Mouse (Mus musculus): ENCODE results near the gene Col16a1. TPM values are rescaled to one million over a fixed set of nuclear protein-coding genes. Genes with fewer than 3 reads are reported as not detected.

The Col16a1 gene
- polyA plus RNA-seq, 1 experiment from 2014 or later: 2.3 TPM

DNA sequence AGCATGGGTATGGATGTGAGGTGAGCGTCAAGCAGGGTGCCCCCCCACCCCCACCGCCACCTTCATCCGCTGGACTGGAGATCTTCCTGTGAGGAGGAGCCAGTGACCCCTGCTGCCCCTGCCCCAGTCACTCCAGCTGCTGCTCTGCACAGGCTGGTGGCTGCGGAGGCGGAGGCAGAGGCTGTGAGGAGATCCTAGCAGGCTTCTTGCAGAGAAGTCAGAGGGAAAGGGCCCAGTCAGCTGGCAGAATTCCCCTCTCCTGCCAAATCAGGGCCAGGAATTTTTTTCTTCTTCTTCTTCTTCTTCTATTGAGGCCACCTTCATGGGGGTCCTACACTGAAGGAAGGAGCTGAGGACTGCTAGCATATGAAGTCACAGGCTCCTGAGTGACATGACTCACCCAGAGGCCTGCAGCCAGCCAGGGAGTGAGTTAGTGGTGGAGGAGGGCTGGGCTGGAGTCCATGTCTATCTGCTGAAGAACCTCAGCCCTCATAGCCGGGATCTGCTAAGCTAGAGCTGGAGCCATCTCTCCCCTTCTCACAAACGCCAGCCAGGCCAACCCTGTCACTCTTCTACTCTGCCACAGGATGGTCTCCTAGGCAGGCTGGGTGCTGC, 36.8 kb downstream of the Col16a1 start:
- no peak for ATAC-seq

DNA sequence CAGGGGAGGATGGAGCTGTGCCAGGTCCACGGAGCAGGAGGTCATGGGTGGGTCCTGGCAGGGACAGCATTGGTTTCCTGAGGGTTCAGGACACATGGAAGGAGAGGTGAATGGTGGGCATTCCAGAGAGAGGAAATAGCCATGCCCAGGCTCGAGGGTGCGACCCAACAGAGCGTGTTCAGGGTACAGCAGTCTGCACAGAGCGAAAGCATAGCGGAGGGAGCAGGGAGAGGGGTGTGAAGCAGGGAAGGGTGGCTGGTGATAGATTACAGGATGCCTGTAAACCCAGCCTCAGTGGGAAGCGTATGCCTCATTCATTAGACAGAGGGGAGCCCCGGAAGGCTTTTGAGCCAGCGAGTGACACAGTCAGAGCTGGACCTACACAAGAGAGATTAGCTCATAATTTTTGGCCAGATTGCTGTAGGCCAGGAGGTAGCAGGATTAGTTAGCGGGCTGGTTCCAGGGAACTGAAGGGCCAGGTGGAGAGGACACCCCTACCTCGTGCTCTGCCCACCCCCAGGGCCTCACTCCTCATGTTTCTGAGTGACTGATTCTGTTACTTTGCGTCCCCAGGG, 37.7 kb downstream of the Col16a1 start:
- WGBS (ENCODE audit: insufficient replicate concordance): 73% methylated on average over 12 of the region's 12 CpGs
- Histone ChIP-seq H3K27ac (ENCODE audit: low read depth) (no peak overlapping the region), H3K4me3 (ENCODE audit: low read depth, low read length) (no peak overlapping the region), H3K9me3 (ENCODE audit: low read length) (no peaks in the 10 kb centered on the region), H3K9ac (replicated peaks) (no peak overlapping the region), H3K4me1 (ENCODE audit: insufficient read depth) (no peaks in the 10 kb centered on the region), H3K4me2 (ENCODE audit: low read depth, low read length) (no peak overlapping the region), H3K27me3 (ENCODE audit: insufficient read depth, low read length) (peaks cover 9% of the 10 kb centered on the region; the same call in 1 of the 2 replicates), H3K36me3 (replicated peaks; ENCODE audit: insufficient read depth, low read length) (no peaks in the 10 kb centered on the region)
- DNase-seq: no peak
- no peak for ATAC-seq
- no peak for TF ChIP-seq EP300 (IDR thresholded peaks at IDR 0.05; ENCODE audit: low read depth)
- no peak for TF ChIP-seq CTCF (IDR thresholded peaks at IDR 0.05; ENCODE audit: low read depth)

More for the DNA sequence above, 36.8 kb downstream of the Col16a1 start:
- no peak for TF ChIP-seq CTCF (IDR thresholded peaks at IDR 0.05; ENCODE audit: low read depth)
- no peak for TF ChIP-seq EP300 (IDR thresholded peaks at IDR 0.05; ENCODE audit: low read depth)
- no peak overlapping the region for H3K27ac ChIP-seq (ENCODE audit: low read depth)
- no peak overlapping the region for H3K4me2 ChIP-seq (ENCODE audit: low read depth, low read length)
- H3K9me3 ChIP-seq (ENCODE audit: low read length): no peaks in the 10 kb centered on the region
- no peaks in the 10 kb centered on the region for H3K36me3 ChIP-seq (replicated peaks; ENCODE audit: insufficient read depth, low read length)
- no peak overlapping the region for H3K9ac ChIP-seq (replicated peaks)
- no peak overlapping the region for H3K4me3 ChIP-seq (ENCODE audit: low read depth, low read length)
- WGBS (ENCODE audit: insufficient replicate concordance): 57% methylated on average over 7 of the region's 7 CpGs
- DNase-seq: no peak
- H3K27me3 ChIP-seq (ENCODE audit: insufficient read depth, low read length): peaks cover 11% of the 10 kb centered on the region; the same call in 1 of the 2 replicates
- H3K4me1 ChIP-seq (ENCODE audit: insufficient read depth): no peaks in the 10 kb centered on the region

DNA sequence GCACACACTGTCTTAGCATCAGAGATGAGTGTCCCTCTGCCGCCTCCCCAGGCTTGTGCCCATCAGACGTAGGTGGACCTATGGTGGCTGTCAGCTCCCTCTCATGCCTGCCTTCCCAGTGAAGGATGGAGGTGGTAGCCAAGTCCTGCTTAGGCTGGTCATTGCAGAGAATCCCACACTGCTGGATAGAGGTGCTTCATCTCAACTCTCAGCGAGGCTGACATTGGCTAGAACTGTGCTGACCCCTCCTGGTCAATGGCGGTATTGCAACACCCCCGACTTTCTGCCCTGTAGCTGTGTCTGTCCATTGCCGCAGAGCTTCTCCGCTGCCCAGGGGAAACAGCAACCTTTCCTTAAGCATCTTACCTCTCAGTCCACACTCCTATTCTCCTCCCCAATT, 39.7 kb downstream of the Col16a1 start:
- no peak overlapping the region for H3K27ac ChIP-seq (ENCODE audit: low read depth)
- peak; percentile 99 for TF ChIP-seq CTCF (IDR thresholded peaks at IDR 0.05; ENCODE audit: low read depth)
- no peak for TF ChIP-seq EP300 (IDR thresholded peaks at IDR 0.05; ENCODE audit: low read depth)
- H3K4me2 ChIP-seq (ENCODE audit: low read depth, low read length): no peak overlapping the region
- ATAC-seq: peak; percentile 51; the same call in 1 of the 2 replicates
- no peaks in the 10 kb centered on the region for H3K36me3 ChIP-seq (replicated peaks; ENCODE audit: insufficient read depth, low read length)
- no peaks in the 10 kb centered on the region for H3K9me3 ChIP-seq (ENCODE audit: low read length)
- peak; percentile 90 for DNase-seq
- no peak overlapping the region for H3K9ac ChIP-seq (replicated peaks)
- WGBS (ENCODE audit: insufficient replicate concordance): 10% methylated on average over 7 of the region's 7 CpGs
- no peaks in the 10 kb centered on the region for H3K4me1 ChIP-seq (ENCODE audit: insufficient read depth)
- no peak overlapping the region for H3K4me3 ChIP-seq (ENCODE audit: low read depth, low read length)
- peaks cover 9% of the 10 kb centered on the region; the same call in 1 of the 2 replicates for H3K27me3 ChIP-seq (ENCODE audit: insufficient read depth, low read length)

DNA sequence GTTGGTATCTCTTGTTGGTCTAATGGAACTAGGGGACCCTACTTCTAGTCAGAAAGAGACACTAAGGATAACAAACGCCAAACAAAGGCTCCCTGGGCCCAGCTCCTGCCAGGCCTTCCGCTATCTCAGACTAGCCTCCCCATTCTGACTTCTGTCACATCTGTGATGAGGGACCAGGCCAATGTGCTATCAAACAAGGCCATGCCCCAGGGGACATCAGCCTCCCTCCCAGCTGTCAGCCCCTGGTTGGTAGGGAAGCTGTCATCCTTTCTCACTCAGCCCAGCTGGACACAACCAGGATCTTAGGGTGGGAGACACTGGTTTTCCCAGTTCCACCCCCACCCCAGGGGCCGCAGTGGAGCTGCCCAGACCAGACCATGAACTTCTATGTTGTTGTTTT, 47.5 kb downstream of the Col16a1 start:
- WGBS (ENCODE audit: insufficient replicate concordance): 54% methylated on average over 3 of the region's 3 CpGs
- no peak overlapping the region for H3K27ac ChIP-seq (ENCODE audit: low read depth)
- no peak overlapping the region for H3K4me3 ChIP-seq (ENCODE audit: low read depth, low read length)
- no peaks in the 10 kb centered on the region for H3K9me3 ChIP-seq (ENCODE audit: low read length)
- no peaks in the 10 kb centered on the region for H3K4me1 ChIP-seq (ENCODE audit: insufficient read depth)
- H3K9ac ChIP-seq (replicated peaks): no peak overlapping the region
- H3K4me2 ChIP-seq (ENCODE audit: low read depth, low read length): no peak overlapping the region
- no peak for ATAC-seq
- H3K36me3 ChIP-seq (replicated peaks; ENCODE audit: insufficient read depth, low read length): no peaks in the 10 kb centered on the region
- H3K27me3 ChIP-seq (ENCODE audit: insufficient read depth, low read length): no peaks in the 10 kb centered on the region
- no peak for DNase-seq
- TF ChIP-seq CTCF (IDR thresholded peaks at IDR 0.05; ENCODE audit: low read depth) (no peak), EP300 (IDR thresholded peaks at IDR 0.05; ENCODE audit: low read depth) (no peak)

DNA sequence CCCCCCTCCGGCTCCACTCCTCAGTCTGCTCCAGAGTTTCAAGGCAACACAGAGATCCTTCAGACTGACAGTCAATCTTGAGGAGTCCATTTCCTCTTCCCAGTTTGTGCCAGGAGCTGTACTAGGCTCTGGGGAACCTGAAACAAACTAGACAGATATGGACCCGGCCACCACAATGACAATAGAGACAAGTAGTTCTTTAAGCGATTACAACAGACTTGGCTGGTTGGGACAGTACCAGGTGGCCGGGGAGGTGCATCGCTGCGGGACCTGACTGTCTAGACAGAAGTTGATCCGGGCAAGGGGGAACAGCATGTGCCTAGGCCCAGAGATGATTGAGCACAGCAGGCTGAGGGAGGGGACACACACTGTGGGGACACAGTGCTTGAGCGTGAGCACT, 53.5 kb downstream of the Col16a1 start:
- H3K9ac ChIP-seq (replicated peaks): no peak overlapping the region
- TF ChIP-seq EP300 (IDR thresholded peaks at IDR 0.05; ENCODE audit: low read depth): no peak
- H3K4me2 ChIP-seq (ENCODE audit: low read depth, low read length): no peak overlapping the region
- no peaks in the 10 kb centered on the region for H3K9me3 ChIP-seq (ENCODE audit: low read length)
- H3K36me3 ChIP-seq (replicated peaks; ENCODE audit: insufficient read depth, low read length): no peaks in the 10 kb centered on the region
- peaks cover 17% of the 10 kb centered on the region for H3K4me1 ChIP-seq (ENCODE audit: insufficient read depth)
- no peak overlapping the region for H3K4me3 ChIP-seq (ENCODE audit: low read depth, low read length)
- H3K27me3 ChIP-seq (ENCODE audit: insufficient read depth, low read length): no peaks in the 10 kb centered on the region
- H3K27ac ChIP-seq (ENCODE audit: low read depth): no peak overlapping the region
- DNase-seq (no peak), ATAC-seq (peak; percentile 47)
- 41% methylated on average over 8 of the region's 8 CpGs for WGBS (ENCODE audit: insufficient replicate concordance)

DNA sequence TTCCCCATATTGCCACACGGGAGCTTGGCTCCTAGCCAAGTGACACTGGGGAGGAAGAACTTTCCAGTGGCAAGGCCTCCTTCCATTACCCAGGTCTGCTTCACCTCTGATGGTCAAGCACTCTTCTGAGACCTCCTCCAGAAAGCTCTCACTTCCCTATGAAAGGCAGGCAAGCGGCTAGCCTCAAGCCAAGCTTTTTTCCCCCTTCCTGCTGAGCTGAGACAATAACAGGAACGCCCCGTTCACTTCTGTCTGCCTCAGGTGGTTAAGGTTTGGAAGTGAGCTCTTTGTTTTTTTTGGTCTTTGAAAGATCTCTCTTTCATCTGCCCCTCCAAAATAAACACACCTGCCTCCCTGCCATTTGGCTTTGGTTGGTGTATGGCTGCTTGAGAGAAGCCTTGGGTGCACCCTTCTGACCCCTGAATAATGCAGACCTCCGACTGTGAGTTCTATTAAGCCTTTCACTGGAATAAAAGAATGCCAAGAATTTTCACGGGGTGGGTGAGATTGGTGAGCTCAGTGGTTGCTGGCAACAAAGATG, 54.5 kb downstream of the Col16a1 start, which contains the start of gene Pef1:
Gene Pef1, plus strand, starts transcription at position 448 of the 541 bp plus-strand sequence.
- H3K27ac ChIP-seq (ENCODE audit: low read depth): no peak within 1 kb of the TSS
- TF ChIP-seq CTCF (IDR thresholded peaks at IDR 0.05; ENCODE audit: low read depth) (no peak), EP300 (IDR thresholded peaks at IDR 0.05; ENCODE audit: low read depth) (no peak)
- 19% methylated on average over 6 of the region's 6 CpGs for WGBS (ENCODE audit: insufficient replicate concordance)
- H3K9ac ChIP-seq (replicated peaks): no peak within 1 kb of the TSS
- H3K27me3 ChIP-seq (ENCODE audit: insufficient read depth, low read length): no peaks in the 10 kb centered on the region
- peaks cover 20% of the 10 kb centered on the region for H3K4me1 ChIP-seq (ENCODE audit: insufficient read depth)
- no peaks in the 10 kb centered on the region for H3K36me3 ChIP-seq (replicated peaks; ENCODE audit: insufficient read depth, low read length)
- ATAC-seq (no peak), DNase-seq (peak; percentile 52)
- H3K4me2 ChIP-seq (ENCODE audit: low read depth, low read length): no peak within 1 kb of the TSS
- H3K4me3 ChIP-seq (ENCODE audit: low read depth, low read length): no peak within 1 kb of the TSS
- H3K9me3 ChIP-seq (ENCODE audit: low read length): no peaks in the 10 kb centered on the region
